Mouse (Mus musculus): ENCODE measurements around the gene Nf1. TPM values are rescaled to one million over a fixed set of nuclear protein-coding genes. Genes with fewer than 3 reads are reported as not detected.

The Nf1 gene
- polyA plus RNA-seq, 1 experiment from 2014 or later: 6.1 TPM

- H3K36me3 ChIP-seq: 0 out of 2 replicates have a peak, but pooled peaks cover 6% of the 10 kb centered on the region
- no peak for ATAC-seq (ENCODE audit: low read depth)
- WGBS: 82% methylated on average over 1 of the region's 1 CpGs
- no peak overlapping the region for H3K9ac ChIP-seq
- H3K27ac ChIP-seq (replicated peaks): no peak overlapping the region
- H3K4me3 ChIP-seq: no peak overlapping the region
- no peaks in the 10 kb centered on the region for H3K4me1 ChIP-seq (replicated peaks)
- no peak overlapping the region for H3K4me2 ChIP-seq
- H3K27me3 ChIP-seq: no peaks in the 10 kb centered on the region
- H3K9me3 ChIP-seq: no peaks in the 10 kb centered on the region
Observed at GRCm38 (mm10) chr11:79522944-79523343, 183.5 kb downstream of the Nf1 start.

- H3K27ac ChIP-seq (replicated peaks): no peak within 1 kb of the TSS
- no peak for ATAC-seq (ENCODE audit: low read depth)
- H3K9me3 ChIP-seq: no peaks in the 10 kb centered on the region
- no peaks in the 10 kb centered on the region for H3K4me1 ChIP-seq (replicated peaks)
- no peak within 1 kb of the TSS for H3K4me2 ChIP-seq
- no peak within 1 kb of the TSS for H3K9ac ChIP-seq
- H3K36me3 ChIP-seq: 0 out of 2 replicates have a peak, but pooled peaks cover 8% of the 10 kb centered on the region
- WGBS: 90% methylated on average over 10 of the region's 10 CpGs
- no peak within 1 kb of the TSS for H3K4me3 ChIP-seq
- H3K27me3 ChIP-seq: no peaks in the 10 kb centered on the region
Observed at GRCm38 (mm10) chr11:79523560-79524309, 184.2 kb downstream of the Nf1 start, which contains the start of gene Evi2b. TSS of gene Evi2b (minus strand) at chr11:79523762.

GRCm38 (mm10) chr11:79524310-79524575, 184.8 kb downstream of the Nf1 start:
- no peak overlapping the region for H3K4me2 ChIP-seq
- H3K36me3 ChIP-seq: 0 out of 2 replicates have a peak, but pooled peaks cover 8% of the 10 kb centered on the region
- no peaks in the 10 kb centered on the region for H3K9me3 ChIP-seq
- no peaks in the 10 kb centered on the region for H3K4me1 ChIP-seq (replicated peaks)
- no peaks in the 10 kb centered on the region for H3K27me3 ChIP-seq
- H3K9ac ChIP-seq: no peak overlapping the region
- 82% methylated on average over 1 of the region's 1 CpGs for WGBS
- ATAC-seq (ENCODE audit: low read depth): no peak
- no peak overlapping the region for H3K4me3 ChIP-seq
- no peak overlapping the region for H3K27ac ChIP-seq (replicated peaks)

DNA sequence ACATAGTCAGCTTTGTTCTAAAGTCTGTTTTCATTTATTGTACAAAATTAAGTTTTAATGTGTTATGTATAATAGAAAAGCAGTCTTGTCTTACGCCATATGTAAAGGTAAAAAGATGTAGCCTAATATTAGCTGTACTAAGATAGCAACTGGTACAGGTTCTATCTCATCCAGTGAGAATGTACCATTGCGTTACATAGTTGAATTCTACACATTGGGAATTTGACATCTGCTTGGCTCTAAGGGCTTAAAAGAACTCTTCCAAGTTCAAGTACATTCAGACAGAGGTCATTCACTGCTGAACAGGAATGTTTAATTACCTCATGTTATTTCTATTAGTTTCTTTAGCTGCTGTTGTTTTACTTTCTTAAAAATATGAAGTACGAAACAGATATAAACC, 187.1 kb downstream of the Nf1 start:
- WGBS: 95% methylated on average over 3 of the region's 3 CpGs
- Histone ChIP-seq H3K36me3 (peaks cover 18% of the 10 kb centered on the region; the same call in 1 of the 2 replicates), H3K4me3 (no peak overlapping the region), H3K9me3 (no peaks in the 10 kb centered on the region), H3K27me3 (no peaks in the 10 kb centered on the region), H3K4me1 (replicated peaks) (no peaks in the 10 kb centered on the region), H3K9ac (no peak overlapping the region), H3K4me2 (no peak overlapping the region), H3K27ac (replicated peaks) (no peak overlapping the region)
- ATAC-seq (ENCODE audit: low read depth): no peak

GRCm38 (mm10) chr11:79527015-79527738, 187.7 kb downstream of the Nf1 start:
- Histone ChIP-seq H3K27me3 (no peaks in the 10 kb centered on the region), H3K9me3 (no peaks in the 10 kb centered on the region), H3K4me2 (no peak overlapping the region), H3K4me1 (replicated peaks) (no peaks in the 10 kb centered on the region), H3K9ac (no peak overlapping the region), H3K4me3 (no peak overlapping the region), H3K27ac (replicated peaks) (no peak overlapping the region), H3K36me3 (peaks cover 19% of the 10 kb centered on the region; the same call in 1 of the 2 replicates)
- WGBS: 87% methylated on average over 15 of the region's 15 CpGs
- no peak for ATAC-seq (ENCODE audit: low read depth)

DNA sequence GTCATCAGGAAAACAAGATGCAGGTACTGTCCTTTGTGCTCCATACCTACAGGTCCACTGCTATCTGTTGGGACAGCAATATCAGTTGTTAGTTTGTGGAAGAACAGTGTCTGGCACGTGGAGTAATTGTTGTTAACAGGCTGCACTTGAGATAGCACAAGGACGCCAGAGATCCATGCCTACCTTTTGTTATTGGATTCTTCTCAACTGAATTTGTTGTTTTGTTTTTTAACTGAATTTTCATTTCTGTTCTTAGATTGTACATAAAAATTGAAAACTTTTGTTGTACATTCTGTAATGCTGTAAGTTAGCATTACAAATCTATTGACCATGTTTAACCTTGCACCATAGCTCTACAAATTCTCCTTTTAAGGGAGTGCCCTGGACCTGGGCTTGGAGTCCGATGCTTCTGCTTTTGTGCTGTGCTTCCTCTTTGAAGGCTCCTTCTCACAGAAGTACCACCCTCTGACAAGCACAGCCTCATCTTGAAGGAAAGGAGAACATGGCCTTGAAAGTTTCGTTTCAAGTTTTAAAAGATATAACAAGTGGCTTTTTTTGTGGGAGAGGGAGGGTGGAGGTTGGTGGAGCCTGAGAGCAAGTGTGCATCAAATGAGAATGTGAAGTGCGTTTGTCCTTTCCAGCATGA, 188.4 kb downstream of the Nf1 start:
- Histone ChIP-seq H3K4me1 (replicated peaks) (no peaks in the 10 kb centered on the region), H3K9me3 (no peaks in the 10 kb centered on the region), H3K36me3 (peaks cover 19% of the 10 kb centered on the region; the same call in 1 of the 2 replicates), H3K4me3 (no peak overlapping the region), H3K9ac (no peak overlapping the region), H3K27me3 (no peaks in the 10 kb centered on the region), H3K4me2 (no peak overlapping the region), H3K27ac (replicated peaks) (no peak overlapping the region)
- no peak for ATAC-seq (ENCODE audit: low read depth)
- 93% methylated on average over 5 of the region's 5 CpGs for WGBS

DNA sequence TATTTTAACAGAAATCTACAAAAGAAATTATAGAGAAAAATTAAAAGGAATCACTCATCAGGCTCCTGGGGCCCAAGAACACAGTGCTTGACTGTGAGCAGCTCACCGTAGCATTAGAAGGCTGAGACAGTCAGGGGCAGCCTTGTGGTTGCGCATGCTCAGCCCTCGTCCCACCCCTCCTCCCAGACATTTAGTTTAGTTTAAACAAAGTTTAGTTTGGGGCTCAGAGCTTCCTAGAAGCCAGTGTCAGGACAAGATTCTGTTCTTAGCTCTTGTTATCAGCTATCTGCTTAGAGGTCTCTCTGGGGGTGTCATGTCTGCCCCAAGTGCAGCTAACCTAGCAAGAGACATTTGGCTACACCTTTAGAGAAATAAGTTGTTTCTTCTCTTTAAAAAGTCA, 189.1 kb downstream of the Nf1 start:
- Histone ChIP-seq H3K27ac (replicated peaks) (no peak overlapping the region), H3K27me3 (no peaks in the 10 kb centered on the region), H3K36me3 (peaks cover 19% of the 10 kb centered on the region; the same call in 1 of the 2 replicates), H3K9ac (no peak overlapping the region), H3K4me1 (replicated peaks) (no peaks in the 10 kb centered on the region), H3K4me3 (no peak overlapping the region), H3K4me2 (no peak overlapping the region), H3K9me3 (no peaks in the 10 kb centered on the region)
- WGBS: 92% methylated on average over 3 of the region's 3 CpGs
- no peak for ATAC-seq (ENCODE audit: low read depth)

- Histone ChIP-seq H3K9ac (no peak overlapping the region), H3K36me3 (peaks cover 14% of the 10 kb centered on the region; the same call in 1 of the 2 replicates), H3K4me3 (no peak overlapping the region), H3K27me3 (no peaks in the 10 kb centered on the region), H3K4me1 (replicated peaks) (no peaks in the 10 kb centered on the region), H3K4me2 (no peak overlapping the region), H3K27ac (replicated peaks) (no peak overlapping the region), H3K9me3 (no peaks in the 10 kb centered on the region)
- ATAC-seq (ENCODE audit: low read depth): no peak
- WGBS: 95% methylated on average over 6 of the region's 6 CpGs
Observed at GRCm38 (mm10) chr11:79529226-79529625, 189.7 kb downstream of the Nf1 start.

DNA sequence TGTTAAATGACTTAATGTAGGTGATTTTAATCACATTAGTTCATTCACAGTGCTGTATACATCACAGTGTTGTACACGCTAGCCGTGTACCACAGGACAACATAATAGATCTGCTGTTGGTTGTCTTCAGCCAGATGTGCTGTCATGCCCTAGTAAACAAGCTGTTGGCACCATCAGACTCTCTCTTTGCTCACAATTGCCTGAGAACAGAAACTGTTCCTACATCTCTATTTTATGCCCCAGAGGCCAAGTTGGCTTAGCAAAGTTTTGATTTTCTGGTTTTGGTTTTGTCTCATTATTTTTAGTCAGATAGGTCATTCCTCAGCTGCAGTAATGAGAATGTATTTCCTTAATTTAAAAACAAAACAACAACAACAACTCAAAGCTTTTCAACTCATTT, 190.2 kb downstream of the Nf1 start:
- 86% methylated on average over 2 of the region's 2 CpGs for WGBS
- Histone ChIP-seq H3K9me3 (no peaks in the 10 kb centered on the region), H3K4me2 (no peak overlapping the region), H3K36me3 (peaks cover 14% of the 10 kb centered on the region; the same call in 1 of the 2 replicates), H3K27me3 (no peaks in the 10 kb centered on the region), H3K9ac (no peak overlapping the region), H3K4me1 (replicated peaks) (no peaks in the 10 kb centered on the region), H3K4me3 (no peak overlapping the region), H3K27ac (replicated peaks) (no peak overlapping the region)
- ATAC-seq (ENCODE audit: low read depth): no peak

- Histone ChIP-seq H3K4me3 (no peak within 1 kb of the TSS), H3K27ac (replicated peaks) (no peak within 1 kb of the TSS), H3K27me3 (no peaks in the 10 kb centered on the region), H3K9ac (no peak within 1 kb of the TSS), H3K9me3 (no peaks in the 10 kb centered on the region), H3K36me3 (peaks cover 14% of the 10 kb centered on the region; the same call in 1 of the 2 replicates), H3K4me1 (replicated peaks) (no peaks in the 10 kb centered on the region), H3K4me2 (no peak within 1 kb of the TSS)
- no peak for ATAC-seq (ENCODE audit: low read depth)
- 91% methylated on average over 7 of the region's 7 CpGs for WGBS
Observed at GRCm38 (mm10) chr11:79530333-79530761, 190.9 kb downstream of the Nf1 start, which contains the start of the genes Evi2 and Evi2a. TSS of gene Evi2 (minus strand) at chr11:79530589. TSS of gene Evi2a (minus strand) at chr11:79530609.

- no peak for ATAC-seq (ENCODE audit: low read depth)
- no peak overlapping the region for H3K27ac ChIP-seq (replicated peaks)
- H3K9me3 ChIP-seq: no peaks in the 10 kb centered on the region
- no peaks in the 10 kb centered on the region for H3K27me3 ChIP-seq
- 89% methylated on average over 11 of the region's 11 CpGs for WGBS
- peaks cover 16% of the 10 kb centered on the region for H3K36me3 ChIP-seq
- H3K4me1 ChIP-seq (replicated peaks): no peaks in the 10 kb centered on the region
- no peak overlapping the region for H3K9ac ChIP-seq
- no peak overlapping the region for H3K4me3 ChIP-seq
- H3K4me2 ChIP-seq: no peak overlapping the region
Observed at GRCm38 (mm10) chr11:79530774-79531173, 191.3 kb downstream of the Nf1 start.

GRCm38 (mm10) chr11:79531485-79531884, 192.0 kb downstream of the Nf1 start:
- H3K4me1 ChIP-seq (replicated peaks): no peaks in the 10 kb centered on the region
- H3K9ac ChIP-seq: no peak overlapping the region
- no peak overlapping the region for H3K27ac ChIP-seq (replicated peaks)
- no peaks in the 10 kb centered on the region for H3K9me3 ChIP-seq
- H3K4me3 ChIP-seq: no peak overlapping the region
- 94% methylated on average over 4 of the region's 4 CpGs for WGBS
- ATAC-seq (ENCODE audit: low read depth): no peak
- H3K27me3 ChIP-seq: no peaks in the 10 kb centered on the region
- no peak overlapping the region for H3K4me2 ChIP-seq
- peaks cover 24% of the 10 kb centered on the region for H3K36me3 ChIP-seq
